Comparison of ENCODE assay signal across 8 mouse cellular contexts in the genomic region with DNA sequence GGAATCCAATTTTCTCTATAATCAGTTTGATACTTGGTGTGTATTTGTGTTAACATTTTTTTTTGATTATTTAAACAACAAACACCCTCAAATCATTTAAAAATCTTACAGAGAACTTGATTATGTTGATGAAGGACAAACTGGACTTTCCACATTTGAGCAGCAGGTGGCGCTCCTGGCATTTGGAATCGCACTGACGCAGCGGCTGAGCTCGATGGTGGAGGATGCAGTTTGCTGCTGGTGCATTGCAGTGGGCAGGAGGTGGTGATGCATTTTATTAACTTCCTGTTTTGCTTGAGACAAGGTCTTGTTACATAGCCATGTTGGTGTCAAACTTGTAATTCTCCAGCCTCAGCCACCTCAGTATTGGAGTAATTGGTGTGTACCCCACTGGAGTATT. TPM values are rescaled to one million over a fixed set of nuclear protein-coding genes. Genes with fewer than 3 reads are reported as not detected.
A peak's percentile ranks its signal among the peaks of the same experiment; 100 is the strongest.
DNase-seq lines count a peak whose midpoint lies in the region; ATAC-seq lines count a peak whose summit lies in the region.

No protein-coding gene starts in this region.

- peak; percentile 20 for DNase-seq in 3134 (ENCODE audit: extremely low read depth, insufficient read length, low spot score)
- peak; percentile 81 for DNase-seq in ZHBTc4 (ENCODE audit: low read depth, low spot score)
- DNase-seq in cerebellum, postnatal 36 days: peak; percentile 77 to 79
- DNase-seq in gastrocnemius, postnatal 4 days (ENCODE audit: low spot score in 2 of 2): peak; percentile 45 to 64
- DNase-seq in kidney, postnatal 10 days: peak; percentile 86
- DNase-seq in lung, adult 18-20 months: peak; percentile 16 to 25
- DNase-seq in thymus, postnatal 14 days: peak; percentile 52

- ATAC-seq in neutrophil, adult 5-6 weeks (ENCODE audit: extremely low read depth, insufficient number of reproducible peaks, low FRiP score, poor library complexity, severe bottlenecking): 0 out of 2 replicates have a peak, but pooled peaks have one; percentile 33

RNA-seq across cellular contexts. Expression of a gene that starts 56.7 kb away (rescaled TPM):
- total RNA-seq in gastrocnemius, postnatal 4 days (2021): 1 to 10 TPM; 1.5 to 1.7 TPM
- total RNA-seq in neutrophil, adult 5-6 weeks (2017): not detected in 2 replicates

Comparison
In these comparisons a context has a peak if more than half of its experiments do, and no peak if none do; other contexts are left out.
1. Peak in every context shown above with its lines: DNase-seq and ATAC-seq.
2. DNase-seq: peak in every context shown above with its lines; median percentile 86 in kidney, postnatal 10 days; 81 in ZHBTc4; 78 in cerebellum, postnatal 36 days; 54 in gastrocnemius, postnatal 4 days; 52 in thymus, postnatal 14 days; 20 in lung, adult 18-20 months; 20 in 3134.